7 mouse cellular contexts compared by ENCODE assay signal in the genomic region with DNA sequence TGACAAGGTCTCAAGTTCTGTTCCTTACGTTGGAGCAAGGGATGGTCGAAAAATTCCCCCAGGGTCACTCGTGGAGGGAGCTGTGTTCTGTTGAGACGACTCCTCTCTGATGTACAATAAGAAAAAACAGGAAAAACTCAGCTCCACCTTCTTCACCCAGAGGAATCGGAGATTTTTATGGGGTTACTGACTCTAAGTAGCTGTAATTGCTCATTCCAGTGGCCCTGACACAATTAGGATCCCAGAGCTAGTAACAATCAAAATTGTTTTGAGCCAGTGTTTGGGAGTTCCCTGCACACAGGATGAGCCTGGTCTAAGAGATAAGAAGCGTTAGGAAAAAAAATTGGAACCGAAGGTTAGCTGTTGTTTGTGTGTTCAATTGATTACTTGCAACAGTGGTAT. TPM values are rescaled to one million over a fixed set of nuclear protein-coding genes. Genes with fewer than 3 reads are reported as not detected.
DNase-seq lines count a peak whose midpoint lies in the region; ATAC-seq and TF ChIP-seq lines count a peak whose summit lies in the region.

A gene (minus strand): TSS at position 331 of the 402 bp plus-strand sequence.

- TF ChIP-seq CTCF in liver, adult 2 months (IDR thresholded peaks at IDR 0.05; ENCODE audit: low read depth, low read length), result no peak

- 4% methylated on average over 7 of the region's 7 CpGs for WGBS in liver, adult 2 months
- WGBS in forebrain, embryonic 16.5 days, result 75% methylated on average over 7 of the region's 7 CpGs
- 39% methylated on average over 7 of the region's 7 CpGs for WGBS in intestine, embryonic 15.5 days
- 78% methylated on average over 7 of the region's 7 CpGs for WGBS in midbrain, embryonic 15.5 days

- H3K9ac ChIP-seq in liver, adult 2 months (ENCODE audit: low read depth, low read length), result peak within 1 kb of the TSS; percentile 99
- H3K9ac ChIP-seq in forebrain, embryonic 16.5 days (replicated peaks; ENCODE audit: low read depth, low read length), result no peak within 1 kb of the TSS
- no peak within 1 kb of the TSS for H3K9ac ChIP-seq in intestine, embryonic 15.5 days
- no peak within 1 kb of the TSS for H3K9ac ChIP-seq in midbrain, embryonic 15.5 days

- TF ChIP-seq POLR2A in liver, adult 2 months (IDR thresholded peaks at IDR 0.05; ENCODE audit: extremely low read depth, insufficient read depth, low read length), result no peak

- DNase-seq in liver, adult 2 months (ENCODE audit: extremely low read depth, low read depth, low spot score), result peak; percentile 94
- DNase-seq in liver, result no peak
- DNase-seq in spleen, adult 18-20 months, result no peak

- H3K36me3 ChIP-seq in liver, adult 2 months (ENCODE audit: control insufficient read depth, insufficient read depth, low read length), result no peaks in the 10 kb centered on the region
- H3K36me3 ChIP-seq in forebrain, embryonic 16.5 days (ENCODE audit: control insufficient read depth, insufficient read depth), result no peaks in the 10 kb centered on the region
- no peaks in the 10 kb centered on the region for H3K36me3 ChIP-seq in intestine, embryonic 15.5 days
- no peaks in the 10 kb centered on the region for H3K36me3 ChIP-seq in midbrain, embryonic 15.5 days (replicated peaks)

- no peak for ATAC-seq in forebrain, embryonic 16.5 days
- no peak for ATAC-seq in intestine, embryonic 15.5 days
- ATAC-seq in midbrain, embryonic 15.5 days (replicated peaks), result no peak
- no peak for ATAC-seq in megakaryocyte-erythroid progenitor cell, adult 5-6 weeks (replicated peaks; ENCODE audit: low FRiP score, low TSS enrichment, poor library complexity, severe bottlenecking)

- peak within 1 kb of the TSS; percentile 100 for H3K27ac ChIP-seq in liver, adult 2 months (replicated peaks; ENCODE audit: insufficient read depth, low read depth, low read length)
- H3K27ac ChIP-seq in forebrain, embryonic 16.5 days (ENCODE audit: low read length), result no peak within 1 kb of the TSS
- no peak within 1 kb of the TSS for H3K27ac ChIP-seq in intestine, embryonic 15.5 days
- H3K27ac ChIP-seq in midbrain, embryonic 15.5 days, result no peak within 1 kb of the TSS

- H3K4me3 ChIP-seq in liver, adult 2 months (ENCODE audit: insufficient read depth, low read depth, low read length), result peak within 1 kb of the TSS; percentile 97
- H3K4me3 ChIP-seq in forebrain, embryonic 16.5 days (replicated peaks; ENCODE audit: low read length), result no peak within 1 kb of the TSS
- H3K4me3 ChIP-seq in intestine, embryonic 15.5 days (replicated peaks), result no peak within 1 kb of the TSS
- H3K4me3 ChIP-seq in midbrain, embryonic 15.5 days, result no peak within 1 kb of the TSS

- H3K79me2 ChIP-seq in liver, adult 2 months (ENCODE audit: control insufficient read depth, insufficient read depth, low read length), result peaks cover 3% of the 10 kb centered on the region; the same call in 1 of the 2 replicates

- H3K27me3 ChIP-seq in liver, adult 2 months (ENCODE audit: control insufficient read depth, insufficient read depth, low read length), result no peaks in the 10 kb centered on the region
- no peaks in the 10 kb centered on the region for H3K27me3 ChIP-seq in forebrain, embryonic 16.5 days (replicated peaks; ENCODE audit: control insufficient read depth, insufficient read depth, low read length)
- no peaks in the 10 kb centered on the region for H3K27me3 ChIP-seq in intestine, embryonic 15.5 days (replicated peaks)
- no peaks in the 10 kb centered on the region for H3K27me3 ChIP-seq in midbrain, embryonic 15.5 days (replicated peaks)

- H3K4me2 ChIP-seq in forebrain, embryonic 16.5 days (ENCODE audit: low read length), result no peak within 1 kb of the TSS
- no peak within 1 kb of the TSS for H3K4me2 ChIP-seq in intestine, embryonic 15.5 days (replicated peaks)
- no peak within 1 kb of the TSS for H3K4me2 ChIP-seq in midbrain, embryonic 15.5 days

- H3K9me3 ChIP-seq in forebrain, embryonic 16.5 days (ENCODE audit: control insufficient read depth, low read length), result no peaks in the 10 kb centered on the region
- H3K9me3 ChIP-seq in intestine, embryonic 15.5 days, result no peaks in the 10 kb centered on the region
- H3K9me3 ChIP-seq in midbrain, embryonic 15.5 days, result no peaks in the 10 kb centered on the region; the same call in 1 of the 2 replicates

- H3K4me1 ChIP-seq in liver, adult 2 months (ENCODE audit: control insufficient read depth, insufficient read depth, low read length), result peaks cover 23% of the 10 kb centered on the region
- H3K4me1 ChIP-seq in forebrain, embryonic 16.5 days (replicated peaks; ENCODE audit: control insufficient read depth, insufficient read depth, low read length), result no peaks in the 10 kb centered on the region
- H3K4me1 ChIP-seq in intestine, embryonic 15.5 days (replicated peaks), result no peaks in the 10 kb centered on the region
- no peaks in the 10 kb centered on the region for H3K4me1 ChIP-seq in midbrain, embryonic 15.5 days

RNA-seq across cellular contexts. Expression of the gene that starts here (rescaled TPM):
- 187 and 242 TPM in 2 replicates for total RNA-seq in liver, adult 2 months (2014; rRNA removed)
- 152 and 171 TPM in 2 replicates for polyA plus RNA-seq in liver, adult 2 months (2012; rRNA removed)
- 22.5 and 29.2 TPM in 2 replicates for polyA plus RNA-seq in forebrain, embryonic 16.5 days (2015; fragmentation: Nextera tagmentation; extraction: Ambion mirVana)
- polyA plus RNA-seq in intestine, embryonic 15.5 days (2015; fragmentation: Nextera tagmentation; extraction: Ambion mirVana), result 16.9 and 20.4 TPM in 2 replicates
- 23.3 and 32.1 TPM in 2 replicates for polyA plus RNA-seq in midbrain, embryonic 15.5 days (2015; fragmentation: Nextera tagmentation; extraction: Ambion mirVana)
- total RNA-seq in megakaryocyte-erythroid progenitor cell, adult 5-6 weeks (2014; fragmentation: Nextera tagmentation), result not detected in 2 replicates
- total RNA-seq in megakaryocyte-erythroid progenitor cell, adult 5-6 weeks (2017), result not detected in 2 replicates

Comparison
In these comparisons a context has a peak if more than half of its experiments do, and no peak if none do; other contexts are left out.
1. RNA of the gene that starts here (total RNA-seq): 187 to 242 TPM in liver, adult 2 months; not detected in megakaryocyte-erythroid progenitor cell, adult 5-6 weeks; every median in the first group is over 100 times any median in the second.